Mouse (Mus musculus) midbrain, embryonic 16.5 days (tissue): ENCODE results near the gene Olfr629. TPM values are rescaled to one million over a fixed set of nuclear protein-coding genes. Genes with fewer than 3 reads are reported as not detected.
"Not testable (repeated sequence)": the region's sequence is repeated elsewhere in the genome, so short reads cannot be mapped to it uniquely, and the experiment has no call there.

Source experiments
- ATAC-seq: fragments of 200-750 bp; cut with Nextera tagmentation; 2 replicates; pipeline ENCODE4 v1.8.0; 2017; ENCODE audit warnings: moderate TSS enrichment
- H3K27ac ChIP-seq: fragments of 300-500 bp; sonication (generic); 2 replicates; pipeline ENCODE4 v1.5.1; 2014; ENCODE audit warnings: mild to moderate bottlenecking, low read length, mixed read lengths
- H3K27me3 ChIP-seq: fragments of 300-500 bp; sonication (generic); 2 replicates; pipeline ENCODE4 v1.6.1; 2014; ENCODE audit warnings: low read depth, low read length, mixed read lengths; ENCODE audit not compliant: control insufficient read depth, insufficient read depth
- H3K36me3 ChIP-seq: fragments of 300-500 bp; sonication (generic); 2 replicates; pipeline ENCODE4 v1.6.1; 2014; ENCODE audit warnings: mild to moderate bottlenecking, low read length, moderate library complexity, mixed read lengths; ENCODE audit not compliant: control insufficient read depth, insufficient read depth
- H3K4me1 ChIP-seq: fragments of 300-500 bp; sonication (generic); 2 replicates; pipeline ENCODE4 v1.6.1; 2014; ENCODE audit warnings: mild to moderate bottlenecking, low read length, mixed read lengths; ENCODE audit not compliant: control insufficient read depth, insufficient read depth
- H3K4me2 ChIP-seq: fragments of 300-500 bp; sonication (generic); 2 replicates; pipeline ENCODE4 v1.6.1; 2014; ENCODE audit warnings: mild to moderate bottlenecking, low read length, mixed read lengths
- H3K4me3 ChIP-seq: fragments of 300-500 bp; sonication (generic); 2 replicates; pipeline ENCODE4 v1.5.1; 2014; ENCODE audit warnings: low read depth, mild to moderate bottlenecking, low read length, moderate library complexity, mixed read lengths
- H3K9ac ChIP-seq: fragments of 300-500 bp; sonication (generic); 2 replicates; pipeline ENCODE4 v1.6.1; 2014; ENCODE audit warnings: low read depth, low read length, mixed read lengths
- H3K9me3 ChIP-seq: fragments of 300-500 bp; sonication (generic); replicated peaks from 2 replicates; pipeline ENCODE4 v1.6.1; 2014; ENCODE audit warnings: mild to moderate bottlenecking, low read length, mixed read lengths; ENCODE audit not compliant: control insufficient read depth, poor library complexity, severe bottlenecking
- WGBS: fragments of 180-500 bp; shearing (Covaris S2); extraction: QIAGEN DNeasy Blood & Tissue Kit; methylation state at CpG from one replicate; pipeline ENCODE4 v1.1.7; 2014; 5-methylcytosine and 5-hydroxymethylcytosine counted together
- polyA plus RNA-seq: library from polyadenylated mRNA; unstranded; fragments of >200 nt; fragmentation: Nextera tagmentation; extraction: Ambion mirVana; gene quantifications from 2 replicates; pipeline ENCODE4 v1.2.1, GENCODE M21; 2015

The Olfr629 gene
- polyA plus RNA-seq, 1 experiment from 2014 or later = not detected

GRCm38 (mm10) chr7:103730074-103730473, 14.7 kb downstream of the Olfr629 start, which contains the start of gene Olfr628:
Gene Olfr628 (plus strand): TSS chr7:103730374.
- 93% methylated on average over 1 of the region's 1 CpGs for WGBS
- H3K4me2 ChIP-seq = no peak within 1 kb of the TSS
- no peaks in the 10 kb centered on the region for H3K4me1 ChIP-seq
- no peaks in the 10 kb centered on the region for H3K9me3 ChIP-seq
- no peak within 1 kb of the TSS for H3K27ac ChIP-seq
- no peak within 1 kb of the TSS for H3K4me3 ChIP-seq
- no peaks in the 10 kb centered on the region for H3K36me3 ChIP-seq
- no peaks in the 10 kb centered on the region for H3K27me3 ChIP-seq
- ATAC-seq = no peak
- no peak within 1 kb of the TSS for H3K9ac ChIP-seq

GRCm38 (mm10) chr7:103716398-103716797, 28.3 kb downstream of the Olfr629 start:
- not testable (repeated sequence) for H3K4me1 ChIP-seq, H3K9me3 ChIP-seq, H3K27ac ChIP-seq, H3K36me3 ChIP-seq, H3K9ac ChIP-seq, ATAC-seq, H3K4me2 ChIP-seq, H3K4me3 ChIP-seq, H3K27me3 ChIP-seq
- 91% methylated on average over 1 of the region's 1 CpGs for WGBS

GRCm38 (mm10) chr7:103714371-103714770, 30.4 kb downstream of the Olfr629 start, which contains the start of gene Olfr243:
Gene Olfr243 (plus strand): TSS chr7:103714671.
- Histone ChIP-seq H3K27ac (no peak within 1 kb of the TSS), H3K4me2 (no peak within 1 kb of the TSS), H3K9me3 (no peaks in the 10 kb centered on the region), H3K27me3 (no peaks in the 10 kb centered on the region), H3K36me3 (no peaks in the 10 kb centered on the region), H3K4me3 (no peak within 1 kb of the TSS), H3K4me1 (no peaks in the 10 kb centered on the region), H3K9ac (no peak within 1 kb of the TSS)
- no peak for ATAC-seq

DNA sequence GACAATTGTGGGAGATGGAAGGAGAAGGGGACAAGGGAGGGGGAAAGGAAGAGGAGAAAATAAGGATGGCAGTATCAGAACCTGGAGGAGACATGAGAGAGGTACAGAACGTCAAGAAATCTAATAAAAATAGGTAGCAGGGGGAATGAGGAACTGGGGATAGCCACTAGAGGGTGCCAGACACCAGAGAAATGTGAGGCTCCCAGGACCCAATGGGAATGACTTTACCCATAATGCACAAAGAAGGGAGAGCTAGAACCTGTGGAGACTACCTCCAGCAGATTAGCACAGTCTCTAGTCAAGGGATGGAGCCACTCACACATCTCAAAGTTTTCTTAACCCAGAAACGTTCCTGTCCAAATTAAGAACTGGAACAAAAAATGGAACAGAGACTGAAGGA, 32.7 kb downstream of the Olfr629 start:
- Histone ChIP-seq H3K27ac (no peak overlapping the region), H3K36me3 (no peaks in the 10 kb centered on the region), H3K9ac (no peak overlapping the region), H3K4me1 (no peaks in the 10 kb centered on the region), H3K9me3 (no peaks in the 10 kb centered on the region), H3K4me2 (no peak overlapping the region), H3K4me3 (no peak overlapping the region), H3K27me3 (no peaks in the 10 kb centered on the region)
- ATAC-seq = no peak
- 30% methylated on average over 2 of the region's 2 CpGs for WGBS

- ATAC-seq = no peak
- 90% methylated on average over 4 of the region's 4 CpGs for WGBS
- H3K9me3 ChIP-seq = no peaks in the 10 kb centered on the region
Measured at GRCm38 (mm10) chr7:103699469-103699868, 45.3 kb downstream of the Olfr629 start.

More at GRCm38 (mm10) chr7:103699469-103699868, 45.3 kb downstream of the Olfr629 start:
- no peaks in the 10 kb centered on the region for H3K4me1 ChIP-seq
- H3K9ac ChIP-seq = no peak overlapping the region
- H3K4me3 ChIP-seq = no peak overlapping the region
- no peak overlapping the region for H3K27ac ChIP-seq
- H3K36me3 ChIP-seq = no peaks in the 10 kb centered on the region
- no peak overlapping the region for H3K4me2 ChIP-seq
- no peaks in the 10 kb centered on the region for H3K27me3 ChIP-seq

Other genes with a start within 250 kb of the Olfr629 start
- not detected in 2 replicates for gene Olfr609, start 246.9 kb downstream of the Olfr629 start, polyA plus RNA-seq
- gene Olfr610, start 232.8 kb downstream of the Olfr629 start, polyA plus RNA-seq = not detected in 2 replicates
- not detected in 2 replicates for gene Olfr611, start 224.1 kb downstream of the Olfr629 start, polyA plus RNA-seq
- gene Olfr612, start 202.2 kb downstream of the Olfr629 start, polyA plus RNA-seq = not detected in 2 replicates
- gene Olfr613, start 196.9 kb downstream of the Olfr629 start, polyA plus RNA-seq = not detected in 2 replicates
- not detected in 2 replicates for gene Olfr615, start 188.9 kb downstream of the Olfr629 start, polyA plus RNA-seq
- not detected in 2 replicates for gene Olfr616, start 175.8 kb downstream of the Olfr629 start, polyA plus RNA-seq
- gene Olfr617, start 171.9 kb downstream of the Olfr629 start, polyA plus RNA-seq = not detected in 2 replicates
- 0.15 TPM in 1 of 2 replicates, not detected in the other for gene Olfr618, start 154.8 kb downstream of the Olfr629 start, polyA plus RNA-seq
- not detected in 2 replicates for gene Olfr619, start 144.4 kb downstream of the Olfr629 start, polyA plus RNA-seq
- gene Olfr620, start 132.4 kb downstream of the Olfr629 start, polyA plus RNA-seq = not detected in 2 replicates
- gene Olfr622, start 102.2 kb downstream of the Olfr629 start, polyA plus RNA-seq = not detected in 2 replicates
- not detected in 2 replicates for gene Olfr623, start 81.2 kb downstream of the Olfr629 start, polyA plus RNA-seq
- not detected in 2 replicates for gene Olfr624, start 73.8 kb downstream of the Olfr629 start, polyA plus RNA-seq
- gene Olfr625-ps1, start 62.2 kb downstream of the Olfr629 start, polyA plus RNA-seq = not detected in 2 replicates
- gene Olfr243, start 30.3 kb downstream of the Olfr629 start, polyA plus RNA-seq = not detected in 2 replicates
- gene Olfr628, start 14.6 kb downstream of the Olfr629 start, polyA plus RNA-seq = not detected in 2 replicates
- not detected in 2 replicates for gene Olfr630, start 12.4 kb upstream of the Olfr629 start, polyA plus RNA-seq
- gene Olfr69, start 26.7 kb upstream of the Olfr629 start, polyA plus RNA-seq = not detected in 2 replicates
- gene Olfr68, start 34.8 kb upstream of the Olfr629 start, polyA plus RNA-seq = not detected in 2 replicates
- not detected in 2 replicates for gene Olfr67, start 46.9 kb upstream of the Olfr629 start, polyA plus RNA-seq
- 1,229 and 1,369 TPM in 2 replicates for gene Hbb-bt, start 69.1 kb upstream of the Olfr629 start, polyA plus RNA-seq
- 4,227 and 4,621 TPM in 2 replicates for gene Hbb-bs, start 83.2 kb upstream of the Olfr629 start, polyA plus RNA-seq
- gene Hbb-bh2, start 95.6 kb upstream of the Olfr629 start, polyA plus RNA-seq = not detected in 2 replicates
- gene Hbb-bh1, start 98.2 kb upstream of the Olfr629 start, polyA plus RNA-seq = not detected in 2 replicates
- gene Hbb-y, start 108.3 kb upstream of the Olfr629 start, polyA plus RNA-seq = 6.2 and 23.2 TPM in 2 replicates
- gene Olfr66, start 141.3 kb upstream of the Olfr629 start, polyA plus RNA-seq = not detected in 2 replicates
- gene Olfr64, start 149.5 kb upstream of the Olfr629 start, polyA plus RNA-seq = not detected in 2 replicates
- gene Olfr65, start 158.5 kb upstream of the Olfr629 start, polyA plus RNA-seq = not detected in 2 replicates
- not detected in 2 replicates for gene Olfr631, start 183.9 kb upstream of the Olfr629 start, polyA plus RNA-seq
- gene Olfr632, start 189.4 kb upstream of the Olfr629 start, polyA plus RNA-seq = not detected in 2 replicates
- gene Olfr633, start 199.5 kb upstream of the Olfr629 start, polyA plus RNA-seq = not detected in 2 replicates
- gene Olfr635, start 226.2 kb upstream of the Olfr629 start, polyA plus RNA-seq = 0.03 TPM in 1 of 2 replicates, not detected in the other